In genomic region chr16:78375821-78376691, GRCm38 (mm10) we compare ENCODE assay signal across 7 mouse cellular contexts. TPM values are rescaled to one million over a fixed set of nuclear protein-coding genes. Genes with fewer than 3 reads are reported as not detected.
DNase-seq lines count a peak whose midpoint lies in the region; ATAC-seq and TF ChIP-seq lines count a peak whose summit lies in the region.

No protein-coding gene starts in this region.

- H3K27me3 ChIP-seq in intestine, embryonic 15.5 days (replicated peaks): no peaks in the 10 kb centered on the region
- no peaks in the 10 kb centered on the region for H3K27me3 ChIP-seq in limb, embryonic 13.5 days
- H3K27me3 ChIP-seq in midbrain, embryonic 13.5 days: no peaks in the 10 kb centered on the region

- peak overlapping the region; percentile 73 for H3K4me2 ChIP-seq in intestine, embryonic 15.5 days (replicated peaks)
- H3K4me2 ChIP-seq in limb, embryonic 13.5 days (replicated peaks): peak overlapping the region; percentile 76
- H3K4me2 ChIP-seq in midbrain, embryonic 13.5 days (replicated peaks): peak overlapping the region; percentile 68

- H3K4me1 ChIP-seq in cortical plate, adult 2 months (ENCODE audit: control insufficient read depth, insufficient read depth, low read length): no peaks in the 10 kb centered on the region
- no peaks in the 10 kb centered on the region for H3K4me1 ChIP-seq in intestine, embryonic 15.5 days (replicated peaks)
- peaks cover 19% of the 10 kb centered on the region for H3K4me1 ChIP-seq in limb, embryonic 13.5 days
- H3K4me1 ChIP-seq in midbrain, embryonic 13.5 days (replicated peaks): peaks cover 15% of the 10 kb centered on the region

- DNase-seq in ZHBTc4 (ENCODE audit: low read depth, low spot score): peak; percentile 79
- DNase-seq in gastrocnemius, postnatal 4 days (ENCODE audit: low spot score in 2 of 2): peak; percentile 52 to 55
- DNase-seq in spleen, adult 12 weeks (ENCODE audit: low spot score): peak; percentile 63

- no peak for TF ChIP-seq CTCF in cortical plate, adult 2 months (IDR thresholded peaks at IDR 0.05; ENCODE audit: extremely low read depth, insufficient read depth, low read length)

- H3K9me3 ChIP-seq in intestine, embryonic 15.5 days: no peaks in the 10 kb centered on the region
- no peaks in the 10 kb centered on the region for H3K9me3 ChIP-seq in limb, embryonic 13.5 days
- no peaks in the 10 kb centered on the region for H3K9me3 ChIP-seq in midbrain, embryonic 13.5 days

- peak overlapping the region; percentile 79 for H3K27ac ChIP-seq in cortical plate, adult 2 months (ENCODE audit: insufficient read depth, low read length)
- peak overlapping the region; percentile 71 for H3K27ac ChIP-seq in intestine, embryonic 15.5 days
- H3K27ac ChIP-seq in limb, embryonic 13.5 days: peak overlapping the region; percentile 81
- H3K27ac ChIP-seq in midbrain, embryonic 13.5 days: peak overlapping the region; percentile 53; the same call in 1 of the 2 replicates

- ATAC-seq in intestine, embryonic 15.5 days: peak; percentile 71
- ATAC-seq in limb, embryonic 13.5 days (ENCODE audit: low FRiP score, low read depth): peak; percentile 60
- ATAC-seq in midbrain, embryonic 13.5 days: peak; percentile 80

- H3K4me3 ChIP-seq in cortical plate, adult 2 months (ENCODE audit: insufficient read depth, low read length): peak overlapping the region; percentile 60
- H3K4me3 ChIP-seq in intestine, embryonic 15.5 days (replicated peaks): peak overlapping the region; percentile 93
- peak overlapping the region; percentile 92 for H3K4me3 ChIP-seq in limb, embryonic 13.5 days
- H3K4me3 ChIP-seq in midbrain, embryonic 13.5 days (replicated peaks): peak overlapping the region; percentile 86

- under 1% methylated on average over 70 of the region's 100 CpGs for WGBS in intestine, embryonic 15.5 days
- under 1% methylated on average over 85 of the region's 100 CpGs for WGBS in limb, embryonic 13.5 days
- 1% methylated on average over 70 of the region's 100 CpGs for WGBS in midbrain, embryonic 13.5 days

- peak overlapping the region; percentile 92 for H3K9ac ChIP-seq in intestine, embryonic 15.5 days
- H3K9ac ChIP-seq in limb, embryonic 13.5 days: peak overlapping the region; percentile 95
- peak overlapping the region; percentile 83 for H3K9ac ChIP-seq in midbrain, embryonic 13.5 days (replicated peaks)

- TF ChIP-seq POLR2A in cortical plate, adult 2 months (IDR thresholded peaks at IDR 0.05; ENCODE audit: extremely low read depth, insufficient read depth, low read length): no peak

- H3K36me3 ChIP-seq in intestine, embryonic 15.5 days: no peaks in the 10 kb centered on the region
- peaks cover 11% of the 10 kb centered on the region for H3K36me3 ChIP-seq in limb, embryonic 13.5 days
- no peaks in the 10 kb centered on the region for H3K36me3 ChIP-seq in midbrain, embryonic 13.5 days

RNA-seq across cellular contexts. Expression of gene Btg3, which starts 0.9 kb away (rescaled TPM):
- 11.1 and 12.8 TPM in 2 replicates for polyA plus RNA-seq in cortical plate, adult 2 months (2012; rRNA removed)
- total RNA-seq in gastrocnemius, postnatal 4 days (2021): 10 to 100 TPM; 10.0 to 11.0 TPM
- 35.9 and 42.0 TPM in 2 replicates for polyA plus RNA-seq in intestine, embryonic 15.5 days (2015; fragmentation: Nextera tagmentation; extraction: Ambion mirVana)
- 42.9 and 45.7 TPM in 2 replicates for polyA plus RNA-seq in limb, embryonic 13.5 days (2015; fragmentation: Nextera tagmentation; extraction: Ambion mirVana)
- 24.6 and 27.4 TPM in 2 replicates for polyA plus RNA-seq in midbrain, embryonic 13.5 days (2015; fragmentation: Nextera tagmentation; extraction: Ambion mirVana)

Comparison
In these comparisons a context has a peak if more than half of its experiments do, and no peak if none do; other contexts are left out.
1. Peak in every context shown above with its lines: DNase-seq, ATAC-seq, H3K4me3 ChIP-seq and H3K27ac ChIP-seq.